Mouse (Mus musculus) stomach, embryonic 14.5 days (tissue): ENCODE measurements at regions not wholly inside any gene's neighbourhood (a gene's known extent, or its start where the extent isn't known, plus 50 kb on each side); places are given as distances from the start of the nearest gene placed in this dataset.

Source experiments
- ATAC-seq: fragments of 200-750 bp; cut with Nextera tagmentation; 2 replicates; pipeline ENCODE4 v1.8.0; 2017; ENCODE audit warnings: low read depth, moderate TSS enrichment; ENCODE audit not compliant: insufficient number of reproducible peaks, insufficient read depth, low FRiP score
- H3K27ac ChIP-seq: fragments of 300-500 bp; sonication (generic); 2 replicates; pipeline ENCODE4 v1.5.1; 2014; ENCODE audit warnings: mild to moderate bottlenecking, low read length, moderate library complexity, mixed read lengths
- H3K27me3 ChIP-seq: fragments of 300-500 bp; sonication (generic); 2 replicates; pipeline ENCODE4 v1.6.1; 2014; ENCODE audit warnings: low read length, control low read depth, mixed read lengths; ENCODE audit not compliant: control insufficient read depth, insufficient read depth
- H3K36me3 ChIP-seq: fragments of 300-500 bp; sonication (generic); 2 replicates; pipeline ENCODE4 v1.6.1; 2014; ENCODE audit warnings: mild to moderate bottlenecking, control low read depth, low read length, moderate library complexity, mixed read lengths; ENCODE audit not compliant: control insufficient read depth, insufficient read depth
- H3K4me1 ChIP-seq: fragments of 300-500 bp; sonication (generic); 2 replicates; pipeline ENCODE4 v1.6.1; 2014; ENCODE audit warnings: low read length, control low read depth, mixed read lengths; ENCODE audit not compliant: control insufficient read depth, insufficient read depth
- H3K4me2 ChIP-seq: fragments of 300-500 bp; sonication (generic); replicated peaks from 2 replicates; pipeline ENCODE4 v1.6.1; 2014; ENCODE audit warnings: low read depth, low read length, control low read depth
- H3K4me3 ChIP-seq: fragments of 300-500 bp; sonication (generic); 2 replicates; pipeline ENCODE4 v1.5.1; 2014; ENCODE audit warnings: low read depth, low read length, control low read depth
- H3K9ac ChIP-seq: fragments of 300-500 bp; sonication (generic); replicated peaks from 2 replicates; pipeline ENCODE4 v1.6.1; 2014; ENCODE audit warnings: low read depth, mild to moderate bottlenecking, control low read depth, low read length, moderate library complexity, mixed read lengths
- H3K9me3 ChIP-seq: fragments of 300-500 bp; sonication (generic); 2 replicates; pipeline ENCODE4 v1.6.1; 2016; ENCODE audit warnings: low read depth, low read length, control low read depth; ENCODE audit not compliant: control insufficient read depth
- WGBS: fragments of 180-500 bp; shearing (Covaris S2); extraction: QIAGEN DNeasy Blood & Tissue Kit; methylation state at CpG from one replicate; pipeline ENCODE4 v1.1.7; 2014; 5-methylcytosine and 5-hydroxymethylcytosine counted together

DNA sequence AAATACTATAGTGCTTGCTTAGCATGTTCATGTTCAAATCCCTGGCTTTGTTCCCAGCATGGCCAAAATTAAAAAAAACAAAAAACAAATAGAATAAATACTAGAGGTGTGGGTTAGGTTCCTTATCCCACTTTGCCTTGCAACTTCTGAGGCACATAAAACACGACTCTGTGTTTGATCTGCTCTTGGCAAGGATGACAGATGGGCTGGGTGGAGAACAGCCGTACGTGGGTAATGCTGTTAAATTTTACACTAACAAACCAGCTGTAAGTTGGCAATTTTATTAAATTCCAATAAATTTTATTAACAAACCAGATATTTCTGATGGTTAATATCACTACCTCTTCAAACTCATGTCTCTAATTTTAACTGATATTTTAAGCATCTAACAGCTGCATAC lies 168.9 kb downstream of the Gja1 start:
- Histone ChIP-seq H3K9me3 (no peaks in the 10 kb centered on the region), H3K9ac (no peak overlapping the region), H3K27ac (no peak overlapping the region), H3K4me1 (no peaks in the 10 kb centered on the region), H3K27me3 (no peaks in the 10 kb centered on the region), H3K4me2 (no peak overlapping the region), H3K4me3 (no peak overlapping the region), H3K36me3 (no peaks in the 10 kb centered on the region)
- no peak for ATAC-seq
- WGBS = 24% methylated on average over 3 of the region's 3 CpGs

- ATAC-seq = no peak
- H3K27me3 ChIP-seq = no peaks in the 10 kb centered on the region
- no peaks in the 10 kb centered on the region for H3K36me3 ChIP-seq
- H3K27ac ChIP-seq = no peak overlapping the region
- H3K9ac ChIP-seq = no peak overlapping the region
- no peak overlapping the region for H3K4me2 ChIP-seq
- no peaks in the 10 kb centered on the region for H3K9me3 ChIP-seq
- H3K4me3 ChIP-seq = no peak overlapping the region
- 63% methylated on average over 2 of the region's 2 CpGs for WGBS
- H3K4me1 ChIP-seq = no peaks in the 10 kb centered on the region
These were observed 169.7 kb downstream of the Gja1 start for GRCm38 (mm10) chr10:56546824-56547223.

- no peaks in the 10 kb centered on the region for H3K4me1 ChIP-seq
- H3K4me3 ChIP-seq = no peak overlapping the region
- ATAC-seq = no peak
- no peaks in the 10 kb centered on the region for H3K27me3 ChIP-seq
- H3K27ac ChIP-seq = no peak overlapping the region
- H3K4me2 ChIP-seq = no peak overlapping the region
- no peaks in the 10 kb centered on the region for H3K36me3 ChIP-seq
- no peaks in the 10 kb centered on the region for H3K9me3 ChIP-seq
- H3K9ac ChIP-seq = no peak overlapping the region
- 83% methylated on average over 3 of the region's 4 CpGs for WGBS
These were observed 170.7 kb downstream of the Gja1 start for GRCm38 (mm10) chr10:56547825-56548224.

DNA sequence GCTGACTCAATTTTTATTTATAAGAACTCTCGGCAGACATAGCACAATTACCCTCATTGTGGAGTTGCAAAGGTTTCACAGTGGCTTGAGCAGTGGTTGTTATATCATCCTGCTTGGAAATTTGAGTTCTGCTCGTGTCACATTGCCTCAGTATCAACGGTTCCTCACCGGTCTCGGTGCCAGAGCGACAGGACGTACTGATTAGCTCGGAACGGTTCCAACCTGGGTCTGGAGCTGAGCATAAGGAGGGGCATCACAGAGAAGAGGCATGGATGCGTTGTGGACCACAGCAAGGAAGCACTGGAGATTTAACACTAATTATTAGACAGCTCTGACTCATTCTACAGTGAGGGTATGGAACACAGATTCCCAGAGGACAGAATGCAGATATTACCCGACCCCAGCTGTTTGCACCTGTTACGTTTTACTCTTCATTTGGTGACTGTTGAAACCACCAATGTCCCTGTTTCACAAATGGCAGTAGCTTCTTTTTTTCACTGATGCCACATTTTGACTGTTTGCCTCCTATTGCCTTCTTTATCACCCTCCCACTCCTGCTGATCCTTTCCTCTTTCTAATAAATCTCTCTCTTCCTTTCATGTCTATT lies 189.8 kb downstream of the Gja1 start:
- no peak for ATAC-seq
- no peak overlapping the region for H3K27ac ChIP-seq
- H3K36me3 ChIP-seq = no peaks in the 10 kb centered on the region
- H3K4me1 ChIP-seq = no peaks in the 10 kb centered on the region
- WGBS = 90% methylated on average over 12 of the region's 12 CpGs
- H3K9me3 ChIP-seq = no peaks in the 10 kb centered on the region
- H3K4me3 ChIP-seq = no peak overlapping the region
- no peak overlapping the region for H3K4me2 ChIP-seq
- no peaks in the 10 kb centered on the region for H3K27me3 ChIP-seq
- H3K9ac ChIP-seq = no peak overlapping the region

- Histone ChIP-seq H3K27ac (no peak overlapping the region), H3K4me1 (no peaks in the 10 kb centered on the region), H3K4me2 (no peak overlapping the region), H3K4me3 (no peak overlapping the region), H3K27me3 (no peaks in the 10 kb centered on the region), H3K36me3 (no peaks in the 10 kb centered on the region), H3K9ac (no peak overlapping the region), H3K9me3 (no peaks in the 10 kb centered on the region)
- WGBS = 58% methylated on average over 6 of the region's 6 CpGs
- no peak for ATAC-seq
These were observed 204.9 kb downstream of the Gja1 start for GRCm38 (mm10) chr10:56582065-56582464.

GRCm38 (mm10) chr10:56587205-56587604 lies 210.1 kb downstream of the Gja1 start:
- WGBS = 71% methylated on average over 2 of the region's 2 CpGs
- no peak overlapping the region for H3K9ac ChIP-seq
- no peaks in the 10 kb centered on the region for H3K27me3 ChIP-seq
- no peak for ATAC-seq
- H3K27ac ChIP-seq = no peak overlapping the region
- no peaks in the 10 kb centered on the region for H3K9me3 ChIP-seq
- no peaks in the 10 kb centered on the region for H3K4me1 ChIP-seq
- H3K36me3 ChIP-seq = no peaks in the 10 kb centered on the region
- H3K4me3 ChIP-seq = no peak overlapping the region
- H3K4me2 ChIP-seq = no peak overlapping the region

DNA sequence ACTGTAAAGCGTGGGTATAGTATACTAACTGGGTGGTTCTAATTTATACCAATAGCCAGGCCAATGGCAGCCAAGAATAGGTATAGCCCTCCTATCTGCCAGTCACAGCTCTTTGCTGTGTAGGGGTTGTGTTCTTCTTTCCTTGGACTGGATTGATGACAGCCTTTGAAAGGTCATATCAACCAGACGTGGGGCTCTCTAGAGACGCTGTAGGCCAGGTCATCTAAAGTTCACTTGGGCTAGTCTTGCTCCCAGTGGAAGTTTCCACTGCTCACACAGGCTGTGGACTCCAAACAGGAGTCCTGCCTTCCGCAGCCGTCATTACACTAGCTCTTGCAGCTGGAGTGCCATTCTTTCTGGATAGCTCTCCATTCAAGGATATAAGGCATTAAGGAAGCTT lies 220.3 kb downstream of the Gja1 start:
- Histone ChIP-seq H3K27me3 (no peaks in the 10 kb centered on the region), H3K4me1 (no peaks in the 10 kb centered on the region), H3K9ac (no peak overlapping the region), H3K36me3 (no peaks in the 10 kb centered on the region), H3K27ac (no peak overlapping the region), H3K4me2 (no peak overlapping the region), H3K9me3 (no peaks in the 10 kb centered on the region), H3K4me3 (no peak overlapping the region)
- WGBS = 39% methylated on average over 5 of the region's 5 CpGs
- ATAC-seq = no peak

DNA sequence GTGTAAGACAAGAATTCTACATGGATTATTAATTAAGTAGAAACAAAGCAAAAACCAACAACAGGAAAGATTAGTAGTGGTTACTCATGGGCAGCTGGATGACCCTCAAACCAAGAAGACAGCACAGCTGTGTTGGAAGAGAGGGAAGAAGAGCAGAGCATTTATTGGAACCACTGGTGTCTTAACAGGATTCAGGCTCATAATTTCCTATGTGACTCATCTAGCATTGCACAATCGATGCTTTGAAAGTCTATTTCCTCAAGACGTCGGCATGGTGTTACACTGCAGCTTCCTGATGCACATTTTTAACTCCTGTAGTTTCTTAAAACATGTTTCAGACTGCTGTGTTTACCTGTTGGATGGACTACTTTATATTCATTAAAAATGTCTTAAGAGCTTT lies 221.1 kb downstream of the Gja1 start:
- Histone ChIP-seq H3K27ac (no peak overlapping the region), H3K4me1 (no peaks in the 10 kb centered on the region), H3K9me3 (no peaks in the 10 kb centered on the region), H3K9ac (no peak overlapping the region), H3K36me3 (no peaks in the 10 kb centered on the region), H3K4me2 (no peak overlapping the region), H3K27me3 (no peaks in the 10 kb centered on the region), H3K4me3 (no peak overlapping the region)
- WGBS = 53% methylated on average over 3 of the region's 3 CpGs
- ATAC-seq = no peak

DNA sequence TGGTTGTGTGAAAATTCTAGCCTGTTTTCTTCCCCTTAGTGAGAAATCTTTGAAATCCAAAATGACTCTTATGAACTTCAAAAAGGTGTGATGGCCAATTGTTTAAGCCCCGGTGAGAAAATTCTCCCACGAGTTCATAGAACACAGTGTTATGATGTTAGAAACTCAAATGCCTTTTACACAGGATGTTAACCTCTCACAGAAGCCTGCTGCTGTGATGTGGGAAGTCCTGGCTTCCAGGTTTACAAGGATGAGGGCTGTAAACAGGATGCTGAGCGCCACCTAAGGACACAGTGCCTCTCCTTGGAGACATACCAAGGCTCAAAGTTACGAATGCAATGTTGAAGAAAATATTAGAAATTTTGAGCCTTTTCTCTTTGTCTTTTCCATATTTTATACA lies 222.8 kb downstream of the Gja1 start:
- Histone ChIP-seq H3K27me3 (no peaks in the 10 kb centered on the region), H3K27ac (no peak overlapping the region), H3K4me3 (no peak overlapping the region), H3K9me3 (no peaks in the 10 kb centered on the region), H3K9ac (no peak overlapping the region), H3K4me2 (no peak overlapping the region), H3K36me3 (no peaks in the 10 kb centered on the region), H3K4me1 (no peaks in the 10 kb centered on the region)
- 61% methylated on average over 4 of the region's 4 CpGs for WGBS
- no peak for ATAC-seq
